Mouse (Mus musculus) urinary bladder, postnatal 0 days (tissue): ENCODE data around the gene Irgq. TPM values are rescaled to one million over a fixed set of nuclear protein-coding genes. Genes with fewer than 3 reads are reported as not detected.

Experiments
- polyA plus RNA-seq: library from polyadenylated mRNA; unstranded; fragments of >200 nt; fragmentation: Nextera tagmentation; extraction: Ambion mirVana; gene quantifications from 2 replicates; pipeline ENCODE4 v1.2.1, GENCODE M21; 2015

The Irgq gene
- polyA plus RNA-seq, result 3.1 and 3.2 TPM in 2 replicates

DNA sequence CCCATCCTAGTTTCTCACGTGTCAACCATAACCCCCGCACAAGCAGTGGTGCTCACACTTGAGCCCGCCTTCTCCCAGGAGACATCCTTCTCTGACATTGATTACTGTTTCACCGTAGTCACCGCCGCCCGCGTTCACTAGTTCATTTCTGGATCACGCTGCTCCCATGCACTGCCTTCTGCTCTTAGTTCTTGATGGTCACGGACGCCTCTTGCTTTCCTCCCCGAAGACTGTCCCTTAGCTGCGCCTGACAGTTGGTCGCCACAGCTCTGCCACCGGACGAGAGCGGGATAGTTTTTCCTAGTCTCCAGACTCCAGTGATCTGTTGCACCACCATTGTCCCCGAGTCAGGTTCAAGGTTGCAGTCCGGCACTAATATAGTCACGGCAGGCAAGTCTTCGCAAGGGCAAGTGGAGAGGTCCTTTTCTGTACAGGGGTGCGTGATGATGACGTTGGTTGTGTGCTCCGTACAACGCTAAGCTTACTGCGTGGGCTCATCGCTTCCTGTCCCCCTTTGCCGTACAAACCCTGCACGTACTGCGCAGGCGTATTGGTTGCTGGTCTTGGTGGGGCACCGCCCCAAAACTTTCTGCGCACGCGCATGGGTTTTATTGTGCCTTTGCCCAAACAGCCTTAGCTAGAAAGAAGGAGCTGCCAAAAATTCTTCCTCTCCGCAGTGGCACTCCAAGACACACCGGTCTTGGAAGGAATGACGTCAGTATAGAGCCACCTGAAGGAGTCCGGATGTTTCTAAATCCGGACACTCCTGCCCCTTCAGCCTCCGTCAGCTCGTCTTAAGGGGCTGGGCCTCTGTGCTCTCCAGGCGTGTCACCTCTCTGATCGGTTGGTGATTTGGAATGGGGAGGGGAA, at the start of gene Irgq:
TSS of gene Irgq (plus strand) at position 628 of the 870 bp plus-strand sequence.

GRCm38 (mm10) chr7:24481474-24482207, 48.8 kb upstream of the Irgq start, which contains the start of gene Cadm4:
Gene Cadm4, plus strand, starts transcription at chr7:24482023.

GRCm38 (mm10) chr7:24506838-24507725, 23.4 kb upstream of the Irgq start, which contains the start of gene Zfp428:
Gene Zfp428, plus strand, starts transcription at chr7:24507006.

GRCm38 (mm10) chr7:24512355-24512754, 18.1 kb upstream of the Irgq start, which contains the start of gene AC161166.1:
Gene AC161166.1, minus strand, starts transcription at chr7:24512455.

GRCm38 (mm10) chr7:24546068-24546614, 15.7 kb downstream of the Irgq start, which contains the start of the genes Pinlyp and Xrcc1:
Gene Pinlyp, minus strand, starts transcription at chr7:24546118.
Gene Xrcc1, plus strand, starts transcription at chr7:24546289.

GRCm38 (mm10) chr7:24587330-24588105, 57.0 kb downstream of the Irgq start, which contains the start of the genes Ethe1 and Zfp575:
Gene Ethe1, plus strand, starts transcription at chr7:24587543.
Gene Zfp575, minus strand, starts transcription at chr7:24587641.

Other genes starting within 250 kb of the Irgq start
- 9.9 and 10.5 TPM in 2 replicates for gene Zfp61, start 229.5 kb upstream of the Irgq start, polyA plus RNA-seq
- gene Zfp94, start 214.0 kb upstream of the Irgq start, polyA plus RNA-seq, result 4.0 and 4.7 TPM in 2 replicates
- 0.31 TPM in 1 of 2 replicates, not detected in the other for gene Tescl, start 196.8 kb upstream of the Irgq start, polyA plus RNA-seq
- 0.54 and 0.85 TPM in 2 replicates for gene Lypd5, start 181.5 kb upstream of the Irgq start, polyA plus RNA-seq
- gene Kcnn4, start 160.4 kb upstream of the Irgq start, polyA plus RNA-seq, result 6.5 and 10.8 TPM in 2 replicates
- gene Smg9, start 131.1 kb upstream of the Irgq start, polyA plus RNA-seq, result 16.0 and 19.1 TPM in 2 replicates
- 0.08 TPM in 1 of 2 replicates, not detected in the other for gene Irgc1, start 78.4 kb upstream of the Irgq start, polyA plus RNA-seq
- gene Plaur, start 68.2 kb upstream of the Irgq start, polyA plus RNA-seq, result 34.6 and 58.9 TPM in 2 replicates
- gene Cadm4, start 48.7 kb upstream of the Irgq start, polyA plus RNA-seq, result 1.9 and 2.9 TPM in 2 replicates
- gene Zfp428, start 23.7 kb upstream of the Irgq start, polyA plus RNA-seq, result 15.6 and 20.1 TPM in 2 replicates
- 0.11 TPM in 1 of 2 replicates, not detected in the other for gene AC161166.1, start 18.2 kb upstream of the Irgq start, polyA plus RNA-seq
- 0.19 TPM in 1 of 2 replicates, not detected in the other for gene Pinlyp, start 15.4 kb downstream of the Irgq start, polyA plus RNA-seq
- 33.5 and 36.6 TPM in 2 replicates for gene Xrcc1, start 15.6 kb downstream of the Irgq start, polyA plus RNA-seq
- 82.4 and 97.2 TPM in 2 replicates for gene Ethe1, start 56.9 kb downstream of the Irgq start, polyA plus RNA-seq
- gene Zfp575, start 57.0 kb downstream of the Irgq start, polyA plus RNA-seq, result 3.2 and 3.6 TPM in 2 replicates
- 0.47 and 0.49 TPM in 2 replicates for gene Phldb3, start 80.1 kb downstream of the Irgq start, polyA plus RNA-seq
- gene Lypd3, start 105.9 kb downstream of the Irgq start, polyA plus RNA-seq, result 8.4 and 12.9 TPM in 2 replicates
- not detected in 2 replicates for gene Tex101, start 146.0 kb downstream of the Irgq start, polyA plus RNA-seq
- not detected in 2 replicates for gene BC049730, start 178.6 kb downstream of the Irgq start, polyA plus RNA-seq
- not detected in 2 replicates for gene Gm4763, start 196.2 kb downstream of the Irgq start, polyA plus RNA-seq
- 0.82 TPM in 1 of 2 replicates, not detected in the other for gene Cd177, start 229.6 kb downstream of the Irgq start, polyA plus RNA-seq
- 0.45 TPM in 1 of 2 replicates, not detected in the other for gene Ceacam10, start 246.5 kb downstream of the Irgq start, polyA plus RNA-seq